Mouse (Mus musculus) neural tube, embryonic 15.5 days (tissue): ENCODE measurements around the gene Cacng5. TPM values are rescaled to one million over a fixed set of nuclear protein-coding genes. Genes with fewer than 3 reads are reported as not detected.

Source experiments
- polyA plus RNA-seq: library from polyadenylated mRNA; unstranded; fragments of >200 nt; fragmentation: Nextera tagmentation; extraction: Ambion mirVana; gene quantifications from 2 replicates; pipeline ENCODE4 v1.2.1, GENCODE M21; 2015

Gene Cacng5
- polyA plus RNA-seq, 1 experiment from 2014 or later = 12.6 TPM

Other genes starting within 250 kb of the Cacng5 start
- 1.0 and 1.9 TPM in 2 replicates for gene Cacng1, start 198.5 kb downstream of the Cacng5 start, polyA plus RNA-seq
- gene Cacng4, start 120.5 kb downstream of the Cacng5 start, polyA plus RNA-seq = 43.2 and 52.5 TPM in 2 replicates